Mouse (Mus musculus): ENCODE results near the gene Acp1. TPM values are rescaled to one million over a fixed set of nuclear protein-coding genes. Genes with fewer than 3 reads are reported as not detected.

Gene Acp1
- total RNA-seq, 2 experiments from 2014 or later = 51.6 to 54.2 TPM

- intact Hi-C loops (cut with DNase I) = no loop called here
- DNase-seq (ENCODE audit: low spot score in 2 of 2) = no peak
Measured at GRCm38 (mm10) chr12:30883592-30883985, 27.8 kb downstream of the Acp1 start.

DNA sequence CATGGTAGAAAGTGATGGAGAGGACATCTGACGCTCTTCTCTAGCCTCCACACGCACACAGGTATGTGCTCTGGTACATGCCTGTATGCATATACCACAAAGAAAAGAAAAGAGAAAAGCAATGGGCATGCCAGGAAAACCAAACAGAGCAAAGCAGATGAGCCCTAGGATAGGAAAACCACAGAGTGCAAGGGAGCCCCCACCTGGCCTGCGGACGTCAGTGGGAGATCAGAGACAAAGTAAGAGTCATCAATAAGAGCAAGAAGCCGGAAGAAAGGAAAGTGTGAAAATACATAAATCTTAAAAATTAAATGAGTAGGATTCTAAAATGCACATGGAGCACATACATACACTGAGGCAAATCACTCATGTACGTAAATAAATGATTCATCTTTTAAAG, 31.9 kb downstream of the Acp1 start:
- intact Hi-C loops (cut with DNase I) = loop anchor here (5.0 kb wide), 1 partner anchor 267 kb away; no protein-coding TSS in a partner anchor
- no peak for DNase-seq (ENCODE audit: low spot score in 2 of 2)

- intact Hi-C loops (cut with DNase I) = no loop called here
- no peak for DNase-seq (ENCODE audit: low spot score in 2 of 2)
Measured at GRCm38 (mm10) chr12:30865781-30866180, 45.6 kb downstream of the Acp1 start.

DNA sequence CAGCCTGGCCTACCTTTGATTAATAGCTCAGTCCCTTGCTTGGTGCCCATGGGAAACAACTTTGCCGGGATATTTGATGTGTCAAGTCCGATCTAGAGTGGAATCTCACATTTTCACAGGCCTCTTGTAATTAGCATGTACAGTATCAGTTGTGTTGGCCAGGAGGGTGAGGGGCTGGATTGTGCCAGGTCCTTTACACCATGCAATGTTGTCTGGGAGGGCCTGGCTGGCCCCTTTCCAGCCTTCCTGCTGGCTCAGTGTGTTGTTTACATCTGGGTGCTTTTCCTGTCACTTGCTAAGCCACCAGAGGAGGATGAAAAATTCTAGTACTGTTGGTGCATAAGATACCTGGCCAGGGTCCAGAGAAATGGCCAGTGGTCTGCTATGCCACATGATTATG, 47.0 kb downstream of the Acp1 start:
- intact Hi-C loops (cut with DNase I) = no loop called here
- DNase-seq (ENCODE audit: low spot score in 2 of 2) = no peak

- DNase-seq (ENCODE audit: low spot score in 2 of 2) = no peak
- intact Hi-C loops (cut with DNase I) = no loop called here
Measured at GRCm38 (mm10) chr12:30856172-30856571, 55.2 kb downstream of the Acp1 start.

- DNase-seq (ENCODE audit: low spot score in 2 of 2) = no peak
- intact Hi-C loops (cut with DNase I) = no loop called here
Measured at GRCm38 (mm10) chr12:30855442-30856159, 55.8 kb downstream of the Acp1 start.

- DNase-seq (ENCODE audit: low spot score in 2 of 2) = no peak
Measured at GRCm38 (mm10) chr12:30851871-30852270, 59.5 kb downstream of the Acp1 start.

GRCm38 (mm10) chr12:30850902-30851301, 60.5 kb downstream of the Acp1 start:
- intact Hi-C loops (cut with DNase I) = no loop called here
- peak in 1 of 2 experiments; percentile 27 for DNase-seq (ENCODE audit: low spot score in 2 of 2)

More at GRCm38 (mm10) chr12:30851871-30852270, 59.5 kb downstream of the Acp1 start:
- intact Hi-C loops (cut with DNase I) = no loop called here

GRCm38 (mm10) chr12:30848521-30848920, 62.9 kb downstream of the Acp1 start:
- no peak for DNase-seq (ENCODE audit: low spot score in 2 of 2)
- intact Hi-C loops (cut with DNase I) = no loop called here

Other genes starting within 250 kb of the Acp1 start
- gene Alkal2, start 27.3 kb downstream of the Acp1 start, total RNA-seq (2021) = 1 to 10 TPM; 3.0 to 3.2 TPM
- gene Sh3yl1, start 79 bp upstream of the Acp1 start, total RNA-seq (2021) = 10 to 100 TPM; 11.2 to 12.3 TPM
- not detected for gene Fam110c, start 162.3 kb upstream of the Acp1 start, total RNA-seq (2021)